Mouse (Mus musculus) gastrocnemius, postnatal 36 days (tissue): ENCODE data around the gene Mmrn2. TPM values are rescaled to one million over a fixed set of nuclear protein-coding genes. Genes with fewer than 3 reads are reported as not detected.
A peak's percentile ranks its signal among the peaks of the same experiment; 100 is the strongest.

Experiments
- DNase-seq, 2 experiments: peaks; one replicate each; pipeline ENCODE4 v3.0.0; 2022
- intact Hi-C: fragments of 180-260 bp; cut with DNase I; formaldehyde crosslinking; loops from one replicate; pipeline ENCODE4 v1.15.1; 2025
- long read RNA-seq, 2 experiments: library from polyadenylated mRNA; stranded (forward); transcript quantifications; one replicate each; pipeline ENCODE4 v2.0.0; 2021
- total RNA-seq, 2 experiments: library from RNA; stranded (reverse); gene quantifications; 2 replicates each; pipeline ENCODE4 v1.2.3; 2021

The Mmrn2 gene
- total RNA-seq, result 10 to 100 TPM; 10.1 to 11.4 TPM
- long read RNA-seq, experiment 1, partial matches to known transcripts, result 4 of 6 reads
- long read RNA-seq, experiment 1, other reads (novel, unspliced or antisense), result 0 of 6 reads
- long read RNA-seq, experiment 2, partial matches to known transcripts, result 1 of 3 reads
- long read RNA-seq, experiment 2, other reads (novel, unspliced or antisense), result 1 of 3 reads

DNA sequence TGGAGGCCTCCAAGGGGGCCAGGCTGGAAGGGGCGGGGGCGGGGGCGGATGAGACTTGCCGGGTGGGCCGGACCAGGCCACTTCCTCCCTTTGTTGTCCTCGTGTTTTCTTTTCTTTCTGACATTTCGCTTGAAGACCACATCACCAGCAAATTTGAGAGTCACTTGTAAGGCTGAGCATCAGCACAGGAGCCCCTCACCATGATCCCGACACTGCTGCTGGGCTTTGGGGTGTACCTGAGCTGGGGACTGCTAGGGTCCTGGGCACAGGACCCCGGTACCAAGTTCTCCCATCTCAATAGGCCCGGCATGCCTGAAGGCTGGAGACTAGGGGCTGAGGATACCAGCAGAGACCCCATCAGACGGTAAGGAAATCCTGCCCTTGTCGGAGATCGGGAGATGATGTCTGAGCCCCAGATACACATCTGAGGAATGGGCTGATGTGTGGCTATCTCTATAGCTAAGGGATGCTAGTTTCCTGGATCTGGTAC is at the start of gene Mmrn2:
TSS of gene Mmrn2 (plus strand) at position 51 of the 490 bp plus-strand sequence.
- intact Hi-C loops, result loop anchor here (2.0 kb wide), 1 partner anchor 15 kb away; no protein-coding TSS in a partner anchor
- no peak for DNase-seq

DNA sequence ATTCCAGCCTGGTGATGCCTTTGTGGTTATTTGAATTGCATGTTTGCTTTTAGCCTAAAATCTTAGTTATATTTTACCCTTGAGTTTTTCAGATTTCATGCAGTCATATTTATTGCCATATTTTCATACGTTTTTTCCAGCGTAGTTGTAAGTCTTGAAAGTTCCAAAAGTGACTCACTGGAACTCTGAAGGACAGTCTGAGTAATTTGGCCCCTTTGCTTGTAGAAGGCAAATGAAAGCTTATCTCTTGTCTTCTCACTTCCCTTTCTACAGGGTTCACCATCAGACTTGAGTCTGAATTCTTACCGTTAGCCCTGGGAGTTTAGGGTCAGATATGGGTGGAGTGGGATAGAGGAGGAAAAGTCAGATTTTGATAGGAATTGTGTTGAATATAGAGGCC is 48.7 kb upstream of the Mmrn2 start:
- DNase-seq, result no peak
- intact Hi-C loops, result no loop called here

DNA sequence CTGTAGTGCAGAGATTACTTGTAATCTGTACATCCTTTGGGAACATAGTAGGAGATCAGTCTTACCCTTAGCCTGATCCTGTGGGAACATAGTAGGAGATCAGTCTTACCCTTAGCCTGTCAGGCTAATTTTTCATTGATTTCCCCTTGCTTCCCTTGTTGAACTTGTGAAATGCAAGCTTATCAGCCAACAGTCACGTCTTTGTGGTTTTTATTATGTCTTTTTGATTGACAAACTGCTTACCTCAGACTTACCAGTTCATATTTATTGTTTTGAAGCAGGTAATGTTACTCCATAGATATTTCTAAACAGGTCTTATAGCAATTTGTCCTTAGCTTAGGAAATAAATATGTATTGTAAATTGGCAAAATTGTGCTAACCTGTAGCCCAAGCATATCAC is 47.6 kb upstream of the Mmrn2 start:
- intact Hi-C loops, result no loop called here
- DNase-seq, result no peak

DNA sequence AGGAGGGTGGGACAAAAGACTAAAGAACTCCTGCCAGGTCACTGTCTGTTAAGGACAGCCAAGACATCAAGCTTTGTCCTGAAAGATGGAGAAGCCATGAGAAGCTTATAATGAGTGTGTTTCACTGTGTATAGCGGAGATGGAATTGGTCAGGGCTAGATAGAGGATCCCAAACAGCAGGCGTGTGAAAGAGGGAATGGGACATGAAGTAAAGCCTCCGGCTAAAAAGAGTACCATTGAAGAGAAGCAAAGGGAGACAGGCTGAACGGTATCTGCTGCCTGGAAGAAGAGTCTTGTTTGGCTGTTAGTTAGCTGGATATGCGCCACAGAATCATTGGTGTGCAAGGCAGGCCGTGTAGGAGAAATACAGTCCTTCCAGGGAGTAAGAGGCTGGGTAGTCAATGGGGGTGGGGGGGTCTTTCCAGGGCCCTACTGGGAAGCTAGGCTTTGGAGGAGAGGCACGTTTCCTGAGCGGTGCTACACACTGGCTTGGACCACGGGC is 44.6 kb upstream of the Mmrn2 start:
- DNase-seq, result no peak
- intact Hi-C loops, result no loop called here

DNA sequence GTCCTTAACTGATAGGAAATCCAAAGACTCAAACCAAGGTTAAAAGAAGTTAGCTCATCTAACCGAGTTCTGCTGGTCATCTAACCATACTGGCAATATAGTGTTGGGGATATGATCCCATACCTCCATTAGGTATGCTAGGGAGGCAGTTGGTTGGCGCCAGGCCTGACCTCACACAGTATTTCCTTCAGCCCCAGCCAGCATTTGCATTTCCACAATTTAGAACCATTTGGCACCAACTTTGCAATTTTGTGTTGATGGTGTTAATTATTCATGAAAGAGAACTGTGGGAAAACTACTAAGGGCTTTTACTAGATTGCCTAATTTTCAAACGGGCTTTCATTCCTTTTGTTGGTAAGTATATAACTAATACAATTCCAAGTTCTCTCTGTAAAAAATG is 43.4 kb upstream of the Mmrn2 start:
- no peak for DNase-seq
- intact Hi-C loops, result no loop called here

- intact Hi-C loops, result no loop called here
- no peak for DNase-seq
Observed at GRCm38 (mm10) chr14:34332476-34332875, 42.8 kb upstream of the Mmrn2 start.

- intact Hi-C loops, result no loop called here
- no peak for DNase-seq
Observed at GRCm38 (mm10) chr14:34339446-34339845, 35.8 kb upstream of the Mmrn2 start.

- DNase-seq, result no peak
- intact Hi-C loops, result no loop called here
Observed at GRCm38 (mm10) chr14:34341993-34342392, 33.3 kb upstream of the Mmrn2 start.

- intact Hi-C loops, result no loop called here
- no peak for DNase-seq
Observed at GRCm38 (mm10) chr14:34343078-34343477, 32.2 kb upstream of the Mmrn2 start.

GRCm38 (mm10) chr14:34344361-34344760 is 30.9 kb upstream of the Mmrn2 start:
- intact Hi-C loops, result no loop called here
- DNase-seq, result no peak

DNA sequence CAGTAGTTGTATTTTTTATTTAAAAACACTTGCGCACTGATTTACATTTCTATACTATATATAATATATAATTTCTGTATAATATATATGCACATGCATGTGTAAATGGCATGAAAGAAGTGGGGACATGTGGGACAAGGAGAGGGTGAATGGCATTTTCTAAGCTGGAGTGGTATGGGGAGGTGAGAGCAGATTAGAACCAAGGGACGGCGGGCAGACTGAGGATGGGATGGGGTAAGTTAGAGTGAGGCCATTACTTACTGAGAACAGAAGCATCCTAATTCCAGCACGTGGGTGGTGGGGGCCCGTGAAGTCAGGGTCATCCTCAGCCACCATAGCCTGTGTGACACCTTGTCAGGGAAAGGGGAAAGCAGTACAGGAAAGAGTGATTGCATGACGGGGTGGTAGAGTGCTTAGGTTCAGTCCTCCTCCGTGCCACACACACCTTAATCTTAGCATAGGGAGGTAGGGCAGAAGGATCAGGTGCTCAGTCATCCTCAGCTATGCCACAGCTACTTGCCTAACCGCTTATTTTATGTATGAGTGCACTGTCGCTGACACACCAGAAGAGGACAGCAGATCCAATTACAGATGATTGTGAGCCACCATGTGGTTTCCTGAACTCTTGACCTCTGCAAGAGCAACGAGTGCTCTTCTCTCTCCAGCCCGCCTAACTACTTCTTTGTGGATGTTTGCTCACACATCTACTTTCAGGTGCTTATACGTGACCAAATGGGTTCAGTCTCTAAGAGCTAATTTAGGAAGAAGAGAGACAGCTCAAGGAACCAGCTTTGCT is 29.3 kb upstream of the Mmrn2 start:
- intact Hi-C loops, result no loop called here
- no peak for DNase-seq

DNA sequence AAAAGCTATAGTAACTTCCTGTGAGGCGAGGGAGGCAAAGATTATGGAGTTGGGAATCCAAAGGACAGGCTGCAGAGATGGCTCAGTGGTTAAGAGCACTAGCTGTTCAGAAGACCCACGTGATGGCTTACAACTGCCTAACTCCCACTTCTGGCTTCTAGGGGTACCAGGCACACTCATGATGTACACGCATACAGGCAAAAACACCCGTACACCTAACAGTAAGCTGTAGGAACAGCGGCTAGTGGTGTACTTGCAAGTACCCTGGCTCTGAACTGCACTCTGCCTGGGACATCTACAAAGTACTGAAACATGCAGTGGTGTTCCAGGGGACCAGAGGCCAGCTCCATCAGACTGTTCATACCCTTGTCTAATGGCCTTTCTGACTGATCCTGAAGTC is 28.2 kb upstream of the Mmrn2 start:
- intact Hi-C loops, result no loop called here
- no peak for DNase-seq

DNA sequence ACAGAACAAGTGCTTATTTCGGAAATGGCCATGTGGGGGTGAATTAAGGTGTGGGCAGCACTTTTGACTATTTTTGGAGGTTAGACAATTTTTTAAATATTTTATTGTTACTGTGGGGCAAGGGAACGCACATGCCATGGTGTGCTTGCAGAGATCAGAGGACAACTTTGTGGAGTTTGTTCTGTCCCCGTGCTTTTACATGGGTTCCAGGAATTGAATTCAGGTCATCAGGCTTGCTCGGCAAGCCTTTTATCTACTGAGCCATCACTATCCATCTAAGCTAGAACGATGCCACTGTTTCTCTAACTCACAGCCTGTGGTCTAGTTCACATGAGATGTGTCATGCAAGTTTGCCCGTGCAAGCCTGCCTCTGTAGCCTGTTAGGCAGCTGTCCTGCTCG is 27.0 kb upstream of the Mmrn2 start:
- intact Hi-C loops, result no loop called here
- no peak for DNase-seq

DNA sequence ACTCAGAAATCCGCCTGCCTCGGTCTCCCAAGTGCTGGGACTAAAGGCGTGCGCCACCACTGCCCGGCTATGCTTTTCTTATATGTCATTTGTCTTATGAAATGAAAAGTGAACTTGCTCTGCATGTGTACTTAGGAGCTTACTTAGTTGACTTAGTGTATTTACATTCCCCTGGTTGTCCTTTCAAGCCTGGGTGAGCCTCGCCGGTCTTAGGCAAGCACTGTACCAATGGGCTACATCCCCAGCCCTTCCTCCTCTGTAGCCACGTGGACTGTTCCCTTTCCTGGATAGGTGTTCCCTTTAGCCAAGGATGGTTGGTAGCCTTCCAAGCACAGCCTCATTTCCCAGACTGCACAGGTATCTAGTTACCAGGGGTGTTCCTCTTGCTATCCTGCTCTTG is 26.3 kb upstream of the Mmrn2 start:
- DNase-seq, result no peak
- intact Hi-C loops, result no loop called here

- no peak for DNase-seq
- intact Hi-C loops, result no loop called here
Observed at GRCm38 (mm10) chr14:34351660-34352059, 23.6 kb upstream of the Mmrn2 start.

GRCm38 (mm10) chr14:34352523-34352922 is 22.7 kb upstream of the Mmrn2 start:
- intact Hi-C loops, result no loop called here
- DNase-seq, result no peak

DNA sequence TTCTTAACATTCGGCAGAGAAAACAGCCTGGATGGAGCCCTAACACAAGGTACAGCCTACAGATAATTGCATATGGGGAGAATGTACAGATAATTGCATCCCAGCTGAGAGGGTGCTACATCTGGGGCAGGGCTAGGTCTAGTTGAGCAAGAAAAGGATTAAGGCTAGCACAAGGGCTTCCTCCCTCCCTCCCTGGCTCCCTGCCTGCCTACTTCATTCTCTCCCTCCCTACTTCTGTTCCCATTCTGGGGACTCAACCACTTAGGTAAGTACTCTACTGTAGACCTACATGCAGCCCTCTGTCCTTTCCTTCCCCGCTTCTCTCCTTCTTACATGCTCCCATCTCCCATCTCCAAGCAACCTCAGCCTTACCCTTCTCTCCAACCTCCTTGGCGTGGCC is 21.9 kb upstream of the Mmrn2 start:
- no peak for DNase-seq
- intact Hi-C loops, result no loop called here

DNA sequence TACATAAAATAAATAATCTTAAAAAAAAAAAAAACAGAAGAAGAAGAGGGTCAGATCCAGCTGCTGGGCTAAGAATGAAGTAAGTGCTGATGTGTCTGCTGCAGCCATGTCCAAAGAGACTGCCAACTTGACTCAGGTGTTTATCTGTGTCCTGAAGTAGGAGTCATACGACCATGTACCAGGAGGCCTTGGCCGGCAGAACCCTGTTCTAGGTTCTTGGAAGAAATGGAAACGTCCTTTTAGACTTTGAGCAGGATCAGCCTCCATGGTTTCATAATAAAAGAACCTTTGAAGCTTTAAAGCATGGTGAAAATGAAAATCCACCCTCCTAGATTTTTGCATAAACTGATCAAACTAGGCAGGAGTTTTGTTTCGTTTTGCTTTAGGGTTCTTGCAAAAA is 20.8 kb upstream of the Mmrn2 start:
- DNase-seq, result no peak
- intact Hi-C loops, result no loop called here

DNA sequence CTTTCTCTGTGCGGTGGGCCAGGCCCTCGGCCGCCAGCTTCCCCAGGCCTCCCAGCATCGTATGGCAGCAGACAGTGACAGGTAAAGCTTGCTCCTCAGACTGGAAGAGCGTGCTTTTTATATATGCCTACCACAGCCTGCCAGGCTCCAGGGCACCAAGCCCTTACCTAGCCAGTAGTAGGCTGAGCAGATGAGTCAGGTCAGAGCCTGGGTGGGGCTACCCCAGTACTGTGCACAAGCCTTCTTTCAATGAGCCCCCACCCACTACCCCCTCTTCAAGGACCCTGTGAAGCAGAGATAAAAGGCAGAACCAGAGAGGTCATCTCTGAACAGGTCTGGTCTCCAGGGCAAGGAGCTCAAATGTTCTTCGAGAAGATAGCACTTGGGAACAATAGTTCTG is 20.0 kb upstream of the Mmrn2 start, which contains the start of gene Fam25c:
TSS of gene Fam25c (minus strand) at position 133 of the 400 bp plus-strand sequence.
- intact Hi-C loops, result no loop called here
- DNase-seq, result no peak

DNA sequence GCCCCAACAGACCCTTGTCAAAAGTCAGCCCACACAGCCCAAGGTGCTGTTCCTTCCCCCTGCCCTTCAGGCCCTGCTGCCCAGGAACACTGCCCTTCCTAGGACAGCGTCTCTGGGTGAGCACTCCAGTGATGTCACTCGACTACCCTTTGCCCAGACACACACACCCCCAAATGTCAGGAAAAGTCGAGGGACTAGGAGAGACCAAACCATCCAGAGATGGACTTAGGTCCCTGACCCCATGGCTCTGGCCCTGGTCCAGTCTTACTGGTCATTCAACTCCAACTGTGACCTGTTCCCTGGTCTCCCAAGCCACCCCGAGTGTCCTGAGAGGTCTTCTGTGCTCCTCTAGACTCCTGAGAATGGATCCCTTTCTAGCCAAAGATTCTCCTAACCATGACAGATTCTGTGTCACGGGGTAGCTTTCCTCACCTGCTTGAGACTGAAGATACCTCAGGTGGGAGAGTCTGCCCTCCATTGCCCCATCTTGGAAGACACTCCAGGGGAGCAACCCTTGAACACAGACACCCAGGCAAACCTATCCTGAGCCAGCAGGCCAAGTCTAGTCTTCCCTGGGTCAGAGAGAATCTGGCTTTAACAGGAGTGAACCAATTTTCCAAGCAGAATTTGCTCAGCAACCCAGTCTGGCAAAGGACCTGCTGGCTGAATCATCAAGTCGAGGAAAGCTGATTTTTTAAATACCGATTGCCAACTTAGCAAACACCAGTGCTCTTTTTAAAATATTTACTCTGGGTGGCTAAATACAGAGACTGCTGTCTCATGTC is 17.4 kb upstream of the Mmrn2 start:
- intact Hi-C loops, result no loop called here
- peak in 1 of 2 experiments; percentile 21 for DNase-seq

- intact Hi-C loops, result loop anchor here (10.0 kb wide), 1 partner anchor 255 kb away; the partner anchor contains the start of gene A630023A22Rik
- DNase-seq, result no peak
Observed at GRCm38 (mm10) chr14:34359676-34360244, 15.5 kb upstream of the Mmrn2 start.
